Mouse (Mus musculus) CH12.LX (cell line): ENCODE measurements around the gene Otor.

Experiments
- CHD2 ChIP-seq: IDR thresholded peaks from 2 replicates; pipeline ENCODE4 v1.6.1; 2011; ENCODE audit warnings: low read length, improper control_type of control experiment
- CTCF ChIP-seq, 2 experiments: IDR thresholded peaks in 1 of 2; conservative IDR thresholded peaks in 1 of 2; 2 replicates each; pipeline ENCODE4 v1.5.1; 2011 to 2012; ENCODE audit warnings: low read depth in 2 of 2, low read length in 2 of 2, improper control_type of control experiment in 1 of 2, inconsistent platforms in 1 of 2, mild to moderate bottlenecking in 1 of 2, moderate library complexity in 1 of 2
- IRF4 ChIP-seq: IDR thresholded peaks from 2 replicates; pipeline ENCODE4 v1.6.1; 2014; ENCODE audit warnings: low read depth, mild to moderate bottlenecking, inconsistent platforms, low read length, improper control_type of control experiment
- MAFK ChIP-seq: IDR thresholded peaks from 2 replicates; pipeline ENCODE4 v1.6.1; 2011; ENCODE audit warnings: low read length, improper control_type of control experiment; ENCODE audit not compliant: insufficient replicate concordance
- MAX ChIP-seq: IDR thresholded peaks from 2 replicates; pipeline ENCODE4 v1.6.1; 2011; ENCODE audit warnings: low read length, improper control_type of control experiment
- MAZ ChIP-seq: IDR thresholded peaks from 2 replicates; pipeline ENCODE4 v1.6.1; 2012; ENCODE audit warnings: low read depth, mild to moderate bottlenecking, inconsistent platforms, low read length, improper control_type of control experiment, moderate library complexity
- MXI1 ChIP-seq: IDR thresholded peaks from 2 replicates; pipeline ENCODE4 v1.6.1; 2011; ENCODE audit warnings: mild to moderate bottlenecking, low read depth, low read length, improper control_type of control experiment
- MYC ChIP-seq: IDR thresholded peaks from 2 replicates; pipeline ENCODE4 v1.6.1; 2011; ENCODE audit warnings: low read depth, mild to moderate bottlenecking, improper control_type of control experiment, low read length
- NELFE ChIP-seq: IDR thresholded peaks from 2 replicates; pipeline ENCODE4 v1.6.1; 2011; ENCODE audit warnings: low read depth, low read length, improper control_type of control experiment
- NRF1 ChIP-seq: IDR thresholded peaks from 2 replicates; pipeline ENCODE4 v1.6.1; 2014; ENCODE audit warnings: low read depth, mild to moderate bottlenecking, inconsistent platforms, low read length, improper control_type of control experiment, moderate library complexity
- POLR2A ChIP-seq: IDR thresholded peaks from 2 replicates; pipeline ENCODE4 v1.6.1; 2011; ENCODE audit warnings: low read depth, mild to moderate bottlenecking, improper control_type of control experiment, low read length
- ZC3H11A ChIP-seq: IDR thresholded peaks from 2 replicates; pipeline ENCODE4 v1.6.1; 2012; ENCODE audit warnings: low read depth, mild to moderate bottlenecking, inconsistent platforms, low read length, improper control_type of control experiment
- ZMIZ1 ChIP-seq: IDR thresholded peaks from 2 replicates; pipeline ENCODE4 v1.6.1; 2012; ENCODE audit warnings: low read depth, mild to moderate bottlenecking, inconsistent platforms, low read length, improper control_type of control experiment

GRCm38 (mm10) chr2:143065914-143066313 lies 12.4 kb upstream of the Otor start:
- TF ChIP-seq IRF4 (no peak), ZC3H11A (no peak), CTCF (conservative IDR thresholded peaks at IDR 0.05 in 1 of 2, IDR thresholded peaks at IDR 0.05 in 1 of 2; ENCODE audit: low read depth in 2 of 2, low read length in 2 of 2) (no peak), NELFE (no peak), CHD2 (no peak), ZMIZ1 (no peak), MYC (no peak), MAFK (no peak), POLR2A (no peak), NRF1 (no peak), MAX (no peak), MXI1 (no peak), MAZ (no peak)
